Mouse (Mus musculus) mouse trophoblast stem cell (cell line): Measurements from ENCODE around the gene Samt1.
"Not testable (repeated sequence)": the region's sequence is repeated elsewhere in the genome, so short reads cannot be mapped to it uniquely, and the experiment has no call there.

Experiments used
- in situ Hi-C, 2 experiments: fragments of 300-500 bp; cut with MseI, MboI; formaldehyde crosslinking; loops; 2 replicates in 1 of 2; 3 replicates in 1 of 2; pipeline ENCODE4 v1.15.1; 2025

Gene Samt1

GRCm38 (mm10) chrX:154012540-154012939, at the start of gene Samt1:
Gene Samt1 (minus strand): TSS chrX:154012640.
- in situ Hi-C loops = not testable (repeated sequence)

DNA sequence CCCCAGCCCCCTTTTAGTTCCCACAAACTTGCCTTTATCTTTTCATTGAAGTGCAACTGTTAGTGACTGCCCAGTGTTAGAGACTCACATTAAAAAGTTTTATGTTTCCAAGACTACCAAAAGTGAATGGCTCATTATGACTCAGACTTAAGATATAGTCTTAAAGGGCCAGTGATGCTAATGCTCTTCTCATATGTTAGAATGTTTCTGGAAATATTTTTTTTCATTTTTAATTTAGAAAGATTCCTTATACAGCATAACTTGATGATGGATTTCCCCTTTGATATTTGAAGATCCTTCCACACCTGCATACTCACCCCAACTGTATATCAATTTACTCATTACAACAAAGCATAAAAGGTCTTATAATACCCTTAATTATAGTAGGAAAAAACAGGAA, 42.5 kb upstream of the Samt1 start, which contains the start of gene Gm10057:
Gene Gm10057, minus strand, starts transcription at position 101 of the 400 bp plus-strand sequence.
- in situ Hi-C loops = not testable (repeated sequence)

GRCm38 (mm10) chrX:154033727-154034126, 21.3 kb upstream of the Samt1 start, which contains the start of gene 4921511M17Rik:
Gene 4921511M17Rik (minus strand): TSS chrX:154033827.
- in situ Hi-C loops = not testable (repeated sequence)

DNA sequence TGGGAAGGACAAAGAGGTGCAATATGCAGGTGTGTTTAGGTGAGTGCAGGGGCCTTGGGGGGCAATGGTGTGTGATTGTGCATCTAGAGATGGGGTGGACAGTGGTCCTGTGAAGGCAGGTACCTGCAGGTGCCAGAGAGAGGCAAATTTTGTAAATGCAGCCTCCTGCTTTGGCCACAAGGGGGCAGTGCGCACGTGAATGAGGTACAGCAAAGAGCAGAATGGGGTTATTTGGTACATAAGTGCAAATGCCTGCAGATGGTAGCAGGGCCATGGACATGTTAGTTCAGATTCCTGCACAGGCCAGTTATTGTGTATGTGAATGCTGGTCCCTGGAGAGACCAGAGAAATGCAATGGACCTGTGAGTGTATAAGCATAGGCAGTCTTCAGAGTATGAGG, 35.5 kb downstream of the Samt1 start:
- in situ Hi-C loops = not testable (repeated sequence)

GRCm38 (mm10) chrX:153976467-153976866, 36.0 kb downstream of the Samt1 start:
- in situ Hi-C loops = not testable (repeated sequence)

- in situ Hi-C loops = no loop called here
Observed at GRCm38 (mm10) chrX:153974450-153974849, 38.0 kb downstream of the Samt1 start.

DNA sequence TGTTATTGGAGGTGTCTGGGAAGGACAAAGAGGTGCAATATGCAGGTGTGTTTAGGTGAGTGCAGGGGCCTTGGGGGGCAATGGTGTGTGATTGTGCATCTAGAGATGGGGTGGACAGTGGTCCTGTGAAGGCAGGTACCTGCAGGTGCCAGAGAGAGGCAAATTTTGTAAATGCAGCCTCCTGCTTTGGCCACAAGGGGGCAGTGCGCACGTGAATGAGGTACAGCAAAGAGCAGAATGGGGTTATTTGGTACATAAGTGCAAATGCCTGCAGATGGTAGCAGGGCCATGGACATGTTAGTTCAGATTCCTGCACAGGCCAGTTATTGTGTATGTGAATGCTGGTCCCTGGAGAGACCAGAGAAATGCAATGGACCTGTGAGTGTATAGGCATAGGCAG, 59.6 kb downstream of the Samt1 start:
- in situ Hi-C loops = not testable (repeated sequence)
